Mouse (Mus musculus) spleen, postnatal 10 days (tissue): ENCODE results near the gene Fn1.

ENCODE experiments used
- DNase-seq, 2 experiments: peaks; one replicate each; pipeline ENCODE4 v3.0.0; 2021 to 2022; ENCODE audit warnings: low spot score in 2 of 2

Fn1 gene

GRCm38 (mm10) chr1:71605751-71606150 lies 47.2 kb downstream of the Fn1 start:
- DNase-seq = no peak

GRCm38 (mm10) chr1:71595365-71595764 lies 57.6 kb downstream of the Fn1 start:
- DNase-seq = no peak

- DNase-seq = no peak
These were observed 58.7 kb downstream of the Fn1 start for GRCm38 (mm10) chr1:71594268-71594667.

- no peak for DNase-seq
These were observed 59.8 kb downstream of the Fn1 start for GRCm38 (mm10) chr1:71593184-71593583.

GRCm38 (mm10) chr1:71590038-71590437 lies 63.0 kb downstream of the Fn1 start:
- DNase-seq = no peak

- no peak for DNase-seq
These were observed 66.3 kb downstream of the Fn1 start for GRCm38 (mm10) chr1:71586658-71587057.

GRCm38 (mm10) chr1:71583900-71584299 lies 69.1 kb downstream of the Fn1 start:
- DNase-seq = no peak

- DNase-seq = no peak
These were observed 69.7 kb downstream of the Fn1 start for GRCm38 (mm10) chr1:71583302-71583701.

GRCm38 (mm10) chr1:71580408-71580807 lies 72.6 kb downstream of the Fn1 start:
- no peak for DNase-seq

GRCm38 (mm10) chr1:71579526-71579925 lies 73.5 kb downstream of the Fn1 start:
- DNase-seq = no peak

- DNase-seq = no peak
These were observed 76.2 kb downstream of the Fn1 start for GRCm38 (mm10) chr1:71576837-71577236.

- no peak for DNase-seq
These were observed 77.0 kb downstream of the Fn1 start for GRCm38 (mm10) chr1:71575987-71576386.

- DNase-seq = no peak
These were observed 82.9 kb downstream of the Fn1 start for GRCm38 (mm10) chr1:71570116-71570515.

GRCm38 (mm10) chr1:71567884-71568605 lies 85.0 kb downstream of the Fn1 start:
- no peak for DNase-seq

- DNase-seq = no peak
These were observed 88.7 kb downstream of the Fn1 start for GRCm38 (mm10) chr1:71564291-71564690.

GRCm38 (mm10) chr1:71560626-71561025 lies 92.4 kb downstream of the Fn1 start:
- no peak for DNase-seq

GRCm38 (mm10) chr1:71556688-71557612 lies 96.0 kb downstream of the Fn1 start, which contains the start of gene Atic:
Atic (plus strand) TSS chr1:71557150.
- peak; percentile 76 to 91 for DNase-seq

- DNase-seq = no peak
These were observed 102.3 kb downstream of the Fn1 start for GRCm38 (mm10) chr1:71550626-71551195.

GRCm38 (mm10) chr1:71540437-71540836 lies 112.6 kb downstream of the Fn1 start:
- no peak for DNase-seq

GRCm38 (mm10) chr1:71539641-71540040 lies 113.4 kb downstream of the Fn1 start:
- no peak for DNase-seq
